Mouse (Mus musculus) liver, embryonic 14.5 days (tissue): ENCODE data around the gene Spata32.

Source experiments
- CTCF ChIP-seq: IDR thresholded peaks from 2 replicates; pipeline ENCODE4 v1.5.1; 2016; ENCODE audit warnings: antibody characterized with exemption, low read depth, control low read depth
- EP300 ChIP-seq: IDR thresholded peaks from 2 replicates; pipeline ENCODE4 v1.6.1; 2016; ENCODE audit warnings: antibody characterized with exemption, low read depth

DNA sequence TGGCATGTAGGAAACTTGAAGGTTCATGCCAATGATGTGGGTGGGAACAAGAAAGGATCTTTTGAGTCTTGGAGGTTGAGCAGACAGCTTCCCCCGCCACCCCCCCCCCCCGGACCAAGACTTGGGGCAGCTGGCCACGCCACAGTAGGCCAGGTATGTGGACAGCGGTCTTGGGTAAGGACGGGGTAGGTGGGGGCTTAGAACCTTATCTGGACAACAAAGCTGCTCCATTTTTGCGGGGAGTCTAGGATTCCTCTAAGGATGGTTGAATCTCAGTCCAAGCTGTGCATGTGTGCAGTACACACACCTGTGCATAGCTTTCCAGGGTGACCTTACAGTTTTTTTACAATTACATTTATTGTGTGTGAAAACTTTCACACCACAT, 277 bp upstream of the Spata32 start:
- TF ChIP-seq EP300 (no peak), CTCF (no peak)
